Mouse (Mus musculus) embryonic fibroblast, embryonic 13.5 days (primary cell): ENCODE measurements around the gene Agtrap.
A peak's percentile ranks its signal among the peaks of the same experiment; 100 is the strongest.

Source experiments
- CTCF ChIP-seq: IDR thresholded peaks from 2 replicates; pipeline ENCODE4 v1.5.1; 2011; ENCODE audit warnings: mild to moderate bottlenecking, control low read depth, low read length, moderate library complexity, borderline replicate concordance; ENCODE audit not compliant: insufficient read depth
- POLR2A ChIP-seq: IDR thresholded peaks from 2 replicates; pipeline ENCODE4 v1.6.1; 2011; ENCODE audit warnings: low read depth, mild to moderate bottlenecking, control low read depth, low read length, moderate library complexity

GRCm38 (mm10) chr4:148114758-148115391, 27.0 kb upstream of the Agtrap start:
- TF ChIP-seq POLR2A (no peak), CTCF (peak; percentile 99)
